Mouse (Mus musculus) fibroblast of lung, adult 2 months (primary cell): ENCODE results near the gene Thy1.

Experiments used
- DNase-seq: peaks from one replicate; pipeline ENCODE4 v3.0.0-alpha.2; 2011; ENCODE audit warnings: low read depth

Thy1 gene

DNA sequence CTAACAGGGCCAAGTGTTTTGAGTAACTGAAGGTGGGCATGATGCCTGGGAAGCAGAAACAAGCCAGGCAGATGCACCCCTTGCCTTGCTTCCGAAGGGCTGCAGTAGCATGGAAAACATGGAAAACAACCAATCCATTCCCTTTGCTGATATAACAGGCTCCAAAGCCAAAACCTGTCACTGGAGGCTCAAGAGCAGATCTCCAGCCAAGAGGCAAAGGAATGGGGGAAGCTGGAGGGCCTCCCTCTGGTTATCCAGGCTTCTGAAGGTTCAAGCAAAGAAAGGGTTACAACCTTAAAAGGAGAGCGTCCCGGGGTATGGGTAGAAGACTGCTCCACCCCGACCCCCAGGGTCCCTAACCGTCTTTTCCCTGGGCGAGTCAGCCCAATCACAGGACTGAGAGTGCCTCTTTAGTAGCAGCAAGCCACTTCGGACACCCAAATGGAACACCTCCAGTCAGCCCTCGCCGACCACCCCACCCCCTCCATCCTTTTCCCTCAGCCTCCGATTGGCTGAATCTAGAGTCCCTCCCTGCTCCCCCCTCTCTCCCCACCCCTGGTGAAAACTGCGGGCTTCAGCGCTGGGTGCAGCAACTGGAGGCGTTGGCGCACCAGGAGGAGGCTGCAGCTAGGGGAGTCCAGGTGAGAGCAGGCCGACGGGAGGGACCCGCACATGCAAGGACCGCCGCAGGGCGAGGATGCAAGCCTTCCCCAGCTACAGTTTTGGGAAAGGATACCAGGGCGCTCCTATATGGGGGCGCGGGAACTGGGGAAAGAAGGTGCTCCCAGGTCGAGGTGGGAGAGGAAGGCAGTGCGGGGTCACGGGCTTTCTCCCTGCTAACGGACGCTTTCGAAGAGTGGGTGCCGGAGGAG lies at the start of gene Thy1:
TSS of gene Thy1 (plus strand) at position 549 of the 872 bp plus-strand sequence.
- DNase-seq = no peak

DNA sequence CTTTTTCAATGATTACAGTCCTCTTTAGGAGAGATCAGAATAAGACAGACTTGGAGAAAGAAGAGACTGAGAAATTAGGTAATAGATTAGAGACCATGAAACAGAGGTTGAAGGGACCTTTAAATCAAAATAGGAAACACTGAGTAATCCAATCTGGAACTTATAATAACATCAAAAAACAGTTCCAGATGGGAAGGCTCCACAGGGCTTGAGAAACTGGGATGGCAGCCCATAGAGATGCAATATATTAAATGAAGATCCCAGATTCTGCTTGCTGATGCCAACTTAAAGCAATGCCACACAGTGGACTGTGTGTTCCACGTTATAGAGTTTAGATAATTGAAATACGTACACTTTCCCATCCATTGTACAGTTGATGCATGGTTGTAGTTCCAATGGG lies 45.5 kb upstream of the Thy1 start:
- DNase-seq = no peak

DNA sequence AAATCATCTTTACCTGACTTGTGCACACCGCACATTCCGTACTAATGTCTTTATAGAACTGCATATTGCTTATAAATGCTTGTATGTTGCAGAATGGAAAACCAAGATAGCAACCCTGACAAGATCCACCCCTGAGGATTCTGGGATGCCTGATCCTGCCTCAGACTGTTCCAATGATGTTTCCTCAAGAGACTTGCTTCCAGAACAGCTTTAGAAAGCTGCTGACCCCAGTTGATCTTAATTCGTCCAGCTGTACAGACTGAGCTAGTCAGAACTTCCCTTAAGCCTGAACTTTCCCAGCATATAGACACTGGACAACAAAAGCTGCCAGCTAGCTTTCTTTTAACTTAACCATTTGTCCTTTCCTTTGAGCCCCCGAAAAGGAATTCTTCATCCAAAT lies 44.3 kb upstream of the Thy1 start:
- DNase-seq = no peak

DNA sequence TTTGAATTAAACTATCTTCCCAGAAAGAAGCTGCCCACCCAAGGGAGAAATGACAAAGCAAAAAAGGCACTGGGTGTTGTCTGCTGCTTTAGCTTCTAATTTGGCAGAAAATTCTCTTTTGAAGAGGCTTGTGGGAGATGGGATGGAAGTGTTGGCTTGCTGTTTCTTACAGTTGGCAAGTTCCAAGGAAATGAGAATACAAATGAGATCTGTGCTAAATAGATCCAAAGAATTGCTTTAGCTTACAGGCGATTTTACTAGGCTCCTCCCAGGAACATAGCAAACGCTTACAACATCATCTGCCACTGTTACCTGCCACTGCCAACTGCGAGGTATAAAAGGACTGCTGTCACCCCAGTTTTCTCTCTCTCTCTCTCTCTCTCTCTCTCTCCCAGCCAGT lies 38.8 kb upstream of the Thy1 start:
- DNase-seq = no peak

DNA sequence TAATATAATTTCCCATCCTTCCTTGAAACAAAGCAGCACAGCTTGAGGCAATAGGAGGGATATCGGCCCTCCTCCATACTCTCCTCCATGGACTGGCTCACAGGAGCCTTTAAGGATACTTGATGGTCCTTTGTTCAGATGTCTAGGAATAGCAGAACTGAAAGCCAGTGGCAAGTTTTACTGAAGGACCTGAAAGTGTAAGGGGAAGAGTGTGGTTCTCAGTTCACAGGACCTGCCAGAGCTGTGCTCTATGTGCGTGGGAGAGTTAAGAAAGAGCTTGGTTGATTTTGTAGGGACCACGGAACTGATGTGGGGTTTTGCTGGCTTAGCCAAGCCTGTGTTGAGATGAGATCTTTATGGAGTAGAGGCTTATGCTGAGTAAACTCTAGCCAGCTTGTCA lies 37.9 kb upstream of the Thy1 start:
- DNase-seq = no peak

DNA sequence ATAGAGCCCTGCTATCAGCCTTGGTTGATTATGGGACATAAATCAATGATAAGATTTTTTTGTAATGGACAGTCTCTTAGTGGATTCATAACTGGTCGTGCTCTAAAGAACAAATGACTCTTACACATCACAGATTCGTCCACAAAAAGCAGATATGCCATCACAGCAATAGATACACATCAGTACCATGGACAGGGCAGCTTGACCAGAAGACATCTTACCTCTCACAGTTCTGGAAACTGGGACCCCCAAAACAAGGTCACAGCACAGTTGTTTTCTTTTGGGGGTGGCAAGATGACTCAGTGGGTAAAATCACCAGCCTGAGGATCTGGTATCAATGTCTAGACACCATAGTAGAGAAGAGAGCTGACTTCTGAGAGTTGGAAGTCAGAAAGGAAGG lies 35.9 kb upstream of the Thy1 start:
- DNase-seq = no peak

DNA sequence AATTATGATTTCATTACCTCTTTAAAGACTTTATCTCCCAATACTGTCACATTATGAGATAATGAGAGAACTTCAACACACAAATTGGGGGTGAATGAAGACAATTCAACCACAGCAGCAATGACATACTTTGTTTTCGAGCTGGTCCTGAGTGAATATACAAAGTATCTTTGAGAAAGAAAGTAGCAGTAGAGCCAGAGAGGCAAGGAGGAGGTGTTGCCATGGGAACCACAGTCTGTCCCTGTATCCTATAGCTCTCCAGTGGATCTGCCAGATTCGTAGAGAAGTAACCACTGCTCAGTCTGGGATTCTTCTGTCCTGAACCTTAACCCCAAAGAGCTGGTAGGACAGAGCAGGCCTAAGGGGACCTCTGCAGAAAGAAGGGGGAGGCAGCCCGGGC lies 35.2 kb upstream of the Thy1 start:
- no peak for DNase-seq

DNA sequence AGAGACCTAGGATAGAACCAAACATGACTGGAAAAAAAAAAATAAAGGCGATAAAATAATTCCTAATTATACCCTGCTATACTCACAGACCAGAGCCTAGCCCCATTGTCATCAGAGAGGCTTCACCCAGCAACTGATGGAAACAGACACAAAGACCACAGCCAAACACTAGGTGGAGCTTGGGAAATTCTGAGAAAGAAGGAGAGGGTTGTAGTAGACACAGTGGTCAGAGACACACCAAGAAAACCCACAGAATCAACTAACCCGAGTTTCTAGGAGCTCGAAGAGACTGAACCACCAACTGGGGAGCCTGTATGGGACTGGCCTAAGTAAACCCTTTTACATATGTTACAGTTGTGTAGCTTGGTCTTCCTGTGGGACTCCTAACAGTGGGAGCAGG lies 32.3 kb upstream of the Thy1 start:
- no peak for DNase-seq

DNA sequence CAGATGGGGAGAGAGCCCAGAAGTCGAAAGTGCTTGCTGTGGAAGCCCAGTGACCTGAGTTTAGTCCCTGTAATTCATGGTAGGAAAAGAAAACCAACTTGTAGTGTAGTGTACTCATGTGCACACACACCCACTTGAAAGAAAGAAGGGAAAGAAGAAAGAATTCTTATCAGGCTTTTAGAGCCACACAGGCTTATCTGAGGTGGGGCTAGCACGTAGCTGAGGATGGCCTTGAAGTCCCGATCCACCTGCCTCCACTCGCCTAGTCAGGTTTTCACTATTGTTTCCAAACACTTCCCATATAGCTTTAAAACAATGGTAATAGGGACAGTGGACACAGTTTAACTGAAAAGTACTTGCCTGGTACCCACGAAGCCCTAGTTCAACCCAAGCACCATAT lies 31.5 kb upstream of the Thy1 start:
- no peak for DNase-seq

DNA sequence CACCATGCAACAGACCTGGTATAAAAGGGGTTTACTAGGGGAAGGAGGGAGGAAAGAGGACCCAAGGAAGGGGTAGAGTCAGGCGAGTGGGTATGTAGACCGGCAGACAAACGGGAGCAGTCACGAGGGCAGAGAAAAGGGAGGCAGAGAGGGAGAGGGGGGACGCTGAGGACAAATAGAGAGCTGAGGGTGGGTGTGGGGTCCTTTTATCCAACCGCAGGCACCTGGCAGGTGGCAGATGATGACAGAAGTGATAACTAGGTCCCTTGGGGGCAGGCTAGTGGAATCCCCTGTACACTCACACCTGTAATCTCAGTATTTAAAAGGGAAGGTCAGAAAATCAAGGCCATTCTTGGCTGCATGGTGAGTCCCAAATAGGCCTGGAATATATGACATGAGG lies 31.0 kb upstream of the Thy1 start:
- no peak for DNase-seq

DNA sequence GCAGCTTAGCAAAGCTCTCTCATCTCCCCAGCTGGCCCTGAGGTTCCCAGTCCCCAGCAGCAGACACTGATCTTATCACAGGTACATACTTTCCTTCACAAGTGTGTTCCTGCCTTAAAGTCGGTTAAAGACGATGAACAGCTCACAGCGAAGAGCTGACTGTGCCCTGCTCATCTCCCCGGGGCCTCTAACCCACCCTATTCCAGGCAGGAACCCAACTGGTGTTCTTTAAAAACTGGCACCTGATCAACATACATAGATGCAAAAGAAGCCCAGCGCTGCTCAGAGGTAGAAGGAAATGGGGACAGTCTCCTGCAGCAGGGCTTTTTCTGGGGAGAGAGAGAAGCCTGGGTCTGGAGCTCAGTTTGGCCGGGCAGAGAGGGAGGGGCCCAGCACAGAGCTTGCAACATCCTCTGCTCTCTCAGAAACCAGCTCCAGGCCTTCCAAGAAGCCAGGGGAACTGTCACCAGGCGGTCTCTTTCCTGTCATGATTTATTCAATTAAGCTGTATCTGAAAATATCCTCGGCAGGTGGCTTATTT lies 30.4 kb upstream of the Thy1 start:
- no peak for DNase-seq

DNA sequence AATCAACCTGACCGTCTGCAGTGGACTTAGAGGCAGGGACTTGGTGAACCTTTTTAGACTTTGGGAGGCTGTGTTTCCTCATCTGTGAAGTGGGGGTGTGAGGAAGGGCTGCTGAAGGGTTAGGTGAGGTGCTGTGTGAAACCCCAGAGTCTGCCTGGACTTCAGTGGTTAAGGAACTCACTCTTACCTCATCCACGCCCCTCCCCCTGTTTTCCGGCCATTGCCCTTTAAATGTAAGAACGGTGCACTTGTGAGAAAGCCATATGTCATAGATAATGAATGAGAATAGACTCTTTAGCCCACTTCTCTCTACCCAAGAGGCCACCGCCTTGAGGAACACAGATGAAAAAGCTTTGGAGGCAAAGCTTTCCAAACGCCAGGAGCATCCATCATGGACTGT lies 29.4 kb upstream of the Thy1 start:
- DNase-seq = no peak

DNA sequence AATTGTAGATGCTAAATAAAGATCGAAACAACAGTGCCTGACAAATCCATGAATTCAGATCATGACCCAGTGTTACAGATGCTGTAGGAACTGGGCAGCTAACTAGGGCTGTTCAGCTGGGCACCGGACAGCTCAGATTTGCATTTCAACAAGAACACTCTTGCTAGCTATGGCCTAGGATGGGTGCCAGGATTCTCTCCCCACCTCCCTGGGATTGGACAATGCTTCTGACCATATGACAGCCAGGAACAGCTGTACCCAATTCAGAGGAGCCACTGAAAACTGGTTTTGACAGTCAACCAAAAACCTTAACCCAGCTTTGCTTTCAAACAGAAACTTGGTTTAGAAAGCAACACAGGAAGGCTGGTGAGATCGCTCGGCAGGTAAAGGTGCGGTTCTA lies 26.9 kb upstream of the Thy1 start:
- DNase-seq = no peak

DNA sequence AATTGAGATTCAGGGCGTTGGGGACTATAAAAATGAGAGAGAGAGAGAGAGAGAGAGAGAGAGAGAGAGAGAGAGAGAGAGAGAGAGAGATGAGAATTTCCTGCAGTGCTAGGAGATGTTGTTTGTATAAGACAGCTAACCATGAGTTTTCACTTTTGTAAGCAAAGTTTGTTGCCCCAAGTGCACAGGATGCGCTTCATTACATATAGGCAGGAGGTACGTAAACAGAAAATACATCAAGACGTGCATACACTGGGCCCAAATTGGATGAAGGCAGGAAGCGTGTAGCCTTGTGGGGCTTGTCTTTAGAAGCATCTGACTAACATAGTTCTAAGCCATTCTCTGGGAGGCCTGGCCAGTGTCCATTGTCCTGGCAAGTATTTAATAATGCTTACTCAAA lies 25.3 kb upstream of the Thy1 start:
- no peak for DNase-seq

DNA sequence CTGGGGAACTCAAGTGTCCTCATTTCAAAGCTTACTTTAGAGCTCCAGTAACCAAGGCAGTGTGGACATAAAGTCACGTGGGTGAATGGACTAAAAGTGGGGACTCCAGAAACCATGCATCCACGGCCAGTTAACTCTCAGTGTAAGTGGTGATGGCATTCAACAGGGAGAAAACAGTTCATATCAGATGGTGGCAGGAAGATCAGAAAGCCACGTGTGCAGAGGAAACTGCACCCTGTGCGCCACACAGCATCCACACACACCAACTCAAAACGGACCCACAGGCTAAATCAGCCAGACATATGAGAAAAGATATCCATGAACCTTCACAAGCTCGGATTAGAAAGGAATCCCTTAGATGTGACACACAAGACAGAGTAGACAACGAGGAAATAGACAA lies 23.2 kb upstream of the Thy1 start:
- no peak for DNase-seq

DNA sequence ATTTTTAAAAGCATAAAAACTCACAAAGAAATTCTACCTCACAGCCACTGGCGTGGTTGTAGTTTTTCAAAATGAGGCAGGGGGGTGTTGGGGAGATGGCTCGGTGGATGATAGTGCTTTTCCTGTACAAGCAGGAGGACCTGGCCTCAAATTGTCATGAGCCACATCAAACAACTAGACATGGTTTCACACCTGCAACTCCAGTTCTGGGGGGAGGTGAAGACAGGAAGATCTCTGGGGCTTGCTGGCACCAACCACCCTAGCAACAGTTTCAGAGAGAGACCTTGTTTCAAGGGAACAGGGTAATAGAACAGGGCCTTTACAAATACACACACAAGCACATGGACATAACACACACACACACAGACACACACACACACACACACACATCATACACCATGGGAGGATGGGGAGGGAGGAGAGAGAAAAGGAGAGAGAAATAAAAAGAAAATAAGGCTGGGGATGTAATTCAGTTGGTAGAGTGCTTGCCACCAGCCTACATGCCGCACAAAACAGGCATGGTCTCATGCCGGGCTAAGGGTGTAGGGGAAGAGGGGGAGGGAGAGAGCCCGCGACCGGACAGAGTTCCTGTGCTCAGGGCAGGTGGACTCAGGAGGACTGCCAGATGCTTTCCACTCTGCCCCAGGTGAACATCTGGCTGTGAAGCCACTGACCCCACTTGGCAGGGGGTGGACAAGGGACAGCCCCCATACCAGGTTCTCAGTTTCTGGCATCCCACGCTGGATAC lies 20.9 kb upstream of the Thy1 start:
- DNase-seq = no peak

DNA sequence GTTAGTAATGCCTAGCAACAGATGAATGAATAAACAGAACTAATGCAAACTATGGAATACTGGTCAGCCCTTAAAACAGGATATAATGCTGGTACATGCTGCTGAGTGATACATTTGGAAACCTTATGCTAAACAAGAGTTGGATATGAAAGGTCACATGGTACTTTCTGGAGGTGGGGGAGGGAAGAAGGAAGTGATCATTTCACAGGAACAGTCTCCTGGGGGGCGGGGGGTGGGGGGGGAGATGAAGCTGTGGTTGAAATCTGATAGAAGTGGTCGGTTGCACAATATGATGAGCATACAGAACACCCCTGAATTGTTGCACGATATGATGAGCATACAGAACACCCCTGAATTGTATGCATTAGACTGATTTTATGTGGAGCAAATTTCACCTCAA lies 19.1 kb upstream of the Thy1 start:
- no peak for DNase-seq

DNA sequence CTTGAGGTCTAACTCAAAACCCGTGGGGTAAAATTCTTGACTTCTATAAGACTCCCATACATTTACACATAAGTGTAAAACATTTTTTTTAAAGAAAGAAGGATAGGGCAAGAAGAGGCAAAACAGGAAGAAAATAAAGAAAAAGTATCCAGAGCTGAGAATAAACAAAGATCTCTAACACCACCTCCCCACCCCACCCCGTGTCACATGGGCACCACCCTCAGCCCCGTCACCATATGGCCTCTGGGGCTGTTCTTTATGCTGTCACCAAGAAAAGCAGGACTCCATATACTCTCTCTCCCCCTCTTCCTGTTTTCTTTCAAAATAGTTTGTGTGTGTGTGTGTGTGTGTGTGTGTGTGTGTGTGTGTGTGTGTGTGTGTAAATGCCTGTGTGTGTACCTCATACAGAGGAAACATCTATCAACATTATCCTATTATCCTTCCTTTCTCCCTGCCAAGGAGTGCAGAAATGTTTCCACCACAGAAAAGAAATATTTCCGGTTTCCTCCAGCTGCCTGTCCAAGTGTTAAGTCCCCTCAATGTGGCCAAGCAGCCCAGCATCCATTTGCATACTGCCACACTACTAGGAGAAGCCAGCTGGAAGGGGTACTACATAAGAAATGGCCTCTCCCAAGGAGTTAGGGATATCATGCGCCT lies 13.5 kb upstream of the Thy1 start:
- no peak for DNase-seq

DNA sequence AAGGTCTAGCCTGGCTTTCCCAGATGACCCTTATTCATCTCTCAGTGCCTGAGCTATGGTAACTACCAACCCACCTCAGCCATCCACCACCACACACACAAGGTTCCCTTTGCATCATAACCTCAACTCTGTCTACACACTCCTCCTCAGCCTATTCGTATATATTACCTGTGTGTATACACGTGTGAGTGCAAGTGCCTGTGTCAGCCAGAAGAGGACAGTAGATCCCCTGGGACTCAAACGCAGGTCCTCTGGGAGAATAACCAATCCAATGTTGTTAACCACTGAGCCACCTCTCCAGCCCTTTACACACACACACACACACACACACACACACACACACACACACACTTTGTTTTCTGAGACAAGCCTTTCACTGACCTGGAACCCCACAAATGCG lies 12.5 kb upstream of the Thy1 start:
- DNase-seq = no peak

DNA sequence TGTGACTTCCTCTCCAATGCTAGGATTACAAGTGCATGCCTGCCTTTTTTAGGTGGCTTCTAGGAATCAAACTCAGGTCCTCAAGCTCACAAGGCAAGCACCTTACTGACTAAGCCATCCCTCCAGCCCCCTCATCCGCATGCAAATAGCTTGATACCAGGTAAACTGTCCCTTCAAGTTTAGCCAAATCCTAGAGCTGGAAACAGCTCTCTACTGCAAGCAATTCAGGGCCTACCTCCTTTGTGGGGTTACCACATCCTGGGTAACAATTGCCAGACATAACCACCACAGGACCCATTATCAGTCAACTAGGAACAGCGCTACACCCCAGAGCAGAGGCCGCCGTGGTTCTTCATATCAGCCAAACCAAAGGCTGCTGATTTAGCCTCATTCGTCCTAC lies 12.1 kb upstream of the Thy1 start:
- no peak for DNase-seq

DNA sequence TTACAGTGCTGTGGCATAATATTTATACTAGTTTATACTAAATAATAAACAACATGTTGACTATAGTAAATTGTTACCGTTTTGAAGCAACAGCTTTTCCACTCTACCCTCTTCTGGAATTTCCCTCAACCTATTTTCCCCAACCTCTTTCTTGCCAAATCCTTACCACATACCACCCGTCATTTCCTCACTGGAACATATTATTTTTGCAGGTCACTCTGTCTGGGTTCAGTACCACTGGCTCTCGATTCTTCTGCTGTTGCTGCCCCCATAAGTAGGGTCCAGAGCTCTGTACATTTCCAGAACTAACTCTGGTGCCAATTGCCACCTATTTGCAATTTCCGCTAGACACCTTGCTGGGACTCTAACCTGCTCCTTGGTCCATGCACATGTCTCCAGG lies 11.2 kb upstream of the Thy1 start:
- DNase-seq = no peak

DNA sequence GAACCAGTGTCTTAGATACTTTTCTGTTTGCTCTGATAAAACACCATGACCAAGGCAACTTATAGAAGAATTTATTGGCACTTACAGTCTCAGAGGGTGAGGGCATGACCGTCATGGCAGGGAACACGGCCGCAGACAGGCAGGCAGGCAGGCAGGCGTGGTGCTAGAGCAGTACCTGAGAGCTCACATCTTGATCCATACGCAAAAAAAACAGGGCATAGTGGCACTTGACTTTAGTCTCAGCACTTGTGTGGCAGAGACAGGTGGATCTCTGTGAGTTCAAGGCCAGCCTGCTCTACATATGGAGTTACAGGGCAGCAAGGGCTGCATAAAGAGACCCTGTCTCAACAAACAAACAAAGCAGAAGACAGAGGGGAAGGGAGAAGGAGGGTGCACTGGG lies 9.9 kb upstream of the Thy1 start:
- no peak for DNase-seq
